Mouse (Mus musculus) myocyte (in vitro differentiated cells): ENCODE measurements around the gene Rdx. TPM values are rescaled to one million over a fixed set of nuclear protein-coding genes. Genes with fewer than 3 reads are reported as not detected.

Source experiments
- H3K27me3 ChIP-seq: one replicate; pipeline ENCODE4 v1.6.1; 2011; ENCODE audit not compliant: control insufficient read depth, insufficient read depth, insufficient read length
- H3K36me3 ChIP-seq: one replicate; pipeline ENCODE4 v1.6.1; 2011; ENCODE audit not compliant: control insufficient read depth, insufficient read depth
- H3K4me2 ChIP-seq: one replicate; pipeline ENCODE4 v1.6.1; 2011; ENCODE audit warnings: low read depth, control low read depth
- H3K4me3 ChIP-seq: one replicate; pipeline ENCODE4 v1.5.1; 2011; ENCODE audit warnings: mild to moderate bottlenecking, control low read depth, moderate library complexity
- H3K79me2 ChIP-seq: one replicate; pipeline ENCODE4 v1.6.1; 2011; ENCODE audit not compliant: control insufficient read depth, insufficient read depth
- H3ac ChIP-seq: one replicate; pipeline ENCODE4 v1.6.1; 2011; ENCODE audit not compliant: control insufficient read depth, insufficient read length
- CEBPB ChIP-seq: IDR thresholded peaks from 2 replicates; pipeline ENCODE4 v1.6.1; 2011; ENCODE audit warnings: mild to moderate bottlenecking, moderate library complexity; ENCODE audit not compliant: poor library complexity, insufficient read depth, severe bottlenecking
- E2F4 ChIP-seq: IDR thresholded peaks from one replicate; pipeline ENCODE4 v1.6.1; 2011; ENCODE audit warnings: mild to moderate bottlenecking, control low read depth, moderate library complexity; ENCODE audit not compliant: insufficient read depth
- MAX ChIP-seq: IDR thresholded peaks from one replicate; pipeline ENCODE4 v1.6.1; 2011; ENCODE audit warnings: low read depth, mild to moderate bottlenecking, control low read depth
- MYOD1 ChIP-seq, 3 experiments: IDR thresholded peaks; one replicate each; pipeline ENCODE4 v1.6.1; 2011; ENCODE audit warnings: control low read depth in 2 of 3, low read depth in 2 of 3, mild to moderate bottlenecking in 2 of 3, moderate library complexity in 1 of 3; ENCODE audit not compliant: insufficient read length in 2 of 3, control insufficient read depth in 1 of 3
- MYOG ChIP-seq, 3 experiments: IDR thresholded peaks; one replicate each; pipeline ENCODE4 v1.6.1; 2011; ENCODE audit warnings: control low read depth in 2 of 3, low read depth in 2 of 3, mild to moderate bottlenecking in 2 of 3; ENCODE audit not compliant: insufficient read length in 2 of 3, control insufficient read depth in 1 of 3, insufficient read depth in 1 of 3
- POLR2A ChIP-seq: IDR thresholded peaks from one replicate; pipeline ENCODE4 v1.6.1; 2011; ENCODE audit warnings: low read depth, mild to moderate bottlenecking, control low read depth, moderate library complexity; ENCODE audit not compliant: insufficient read length
- POLR2AphosphoS2 ChIP-seq: IDR thresholded peaks from one replicate; pipeline ENCODE4 v1.6.1; 2011; ENCODE audit warnings: low read depth, control low read depth; ENCODE audit not compliant: insufficient read length
- REST ChIP-seq: IDR thresholded peaks from one replicate; pipeline ENCODE4 v1.6.1; 2011; ENCODE audit warnings: mild to moderate bottlenecking, control low read depth, moderate library complexity; ENCODE audit not compliant: insufficient read depth, insufficient read length
- SRF ChIP-seq: IDR thresholded peaks from one replicate; pipeline ENCODE4 v1.6.1; 2011; ENCODE audit warnings: low read depth; ENCODE audit not compliant: control insufficient read depth, insufficient read length
- TCF12 ChIP-seq: IDR thresholded peaks from one replicate; pipeline ENCODE4 v1.6.1; 2011; ENCODE audit warnings: mild to moderate bottlenecking, control low read depth; ENCODE audit not compliant: poor library complexity, insufficient read depth, severe bottlenecking
- TCF3 ChIP-seq: IDR thresholded peaks from one replicate; pipeline ENCODE4 v1.6.1; 2011; ENCODE audit warnings: low read depth, control low read depth; ENCODE audit not compliant: insufficient read length
- USF1 ChIP-seq: IDR thresholded peaks from one replicate; pipeline ENCODE4 v1.6.1; 2011; ENCODE audit warnings: low read depth, mild to moderate bottlenecking, control low read depth, moderate library complexity
- polyA plus RNA-seq: library from polyadenylated mRNA; unstranded; fragments of >200 nt; fragmentation: generic; extraction: Trizol; gene quantifications from one replicate; pipeline ENCODE4 v1.2.1, GENCODE M21; 2012; ENCODE audit warnings: missing spikeins

Rdx gene
- polyA plus RNA-seq, 1 experiment, result 28.7 TPM

DNA sequence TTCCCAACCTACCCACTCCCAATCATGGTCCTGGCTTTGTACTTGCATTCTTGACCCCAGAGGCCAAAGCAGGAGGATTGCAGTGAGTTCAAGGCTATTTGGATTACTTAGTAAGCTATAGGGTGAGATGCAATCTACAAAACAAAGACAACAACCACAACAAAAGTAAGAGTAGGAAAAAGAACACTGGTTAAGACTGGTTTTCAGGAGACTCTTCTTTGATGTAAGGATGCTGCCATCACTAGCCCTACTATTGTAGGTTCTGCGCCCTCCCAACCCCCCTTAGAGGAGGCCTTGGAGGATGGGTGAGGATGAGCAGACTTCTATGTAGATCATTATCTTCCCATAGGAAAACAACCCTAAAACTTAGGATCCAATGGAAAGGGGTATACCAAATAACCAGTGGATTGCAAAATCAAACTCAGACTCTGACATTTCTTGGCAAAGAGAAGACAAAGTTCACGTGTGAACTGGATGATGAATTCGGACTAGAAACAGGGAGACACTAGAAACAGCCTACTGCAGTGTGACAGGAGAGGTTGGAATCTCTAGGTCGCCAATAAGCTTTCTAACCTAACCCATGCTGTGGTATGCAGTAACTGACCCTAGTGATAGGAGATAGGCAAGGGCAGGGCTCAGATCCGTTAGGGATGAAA, 34.1 kb upstream of the Rdx start:
- Histone ChIP-seq H3ac (no peak overlapping the region), H3K27me3 (no peaks in the 10 kb centered on the region), H3K4me3 (no peak overlapping the region), H3K4me2 (no peak overlapping the region), H3K79me2 (no peaks in the 10 kb centered on the region), H3K36me3 (no peaks in the 10 kb centered on the region)
- no peak for TF ChIP-seq MYOD1 (IDR thresholded peaks at IDR 0.05; ENCODE audit: control insufficient read depth in 1 of 3, insufficient read length in 2 of 3, low read depth in 2 of 3)
- TF ChIP-seq SRF, result no peak
- TF ChIP-seq CEBPB, result no peak
- TF ChIP-seq E2F4, result no peak
- no peak for TF ChIP-seq POLR2AphosphoS2
- TF ChIP-seq REST, result no peak
- TF ChIP-seq USF1, result no peak
- no peak for TF ChIP-seq TCF12
- no peak for TF ChIP-seq POLR2A
- TF ChIP-seq TCF3, result no peak
- TF ChIP-seq MAX, result no peak
- TF ChIP-seq MYOG (IDR thresholded peaks at IDR 0.05; ENCODE audit: control insufficient read depth in 1 of 3, insufficient read depth in 1 of 3, insufficient read length in 2 of 3, low read depth in 2 of 3), result no peak

DNA sequence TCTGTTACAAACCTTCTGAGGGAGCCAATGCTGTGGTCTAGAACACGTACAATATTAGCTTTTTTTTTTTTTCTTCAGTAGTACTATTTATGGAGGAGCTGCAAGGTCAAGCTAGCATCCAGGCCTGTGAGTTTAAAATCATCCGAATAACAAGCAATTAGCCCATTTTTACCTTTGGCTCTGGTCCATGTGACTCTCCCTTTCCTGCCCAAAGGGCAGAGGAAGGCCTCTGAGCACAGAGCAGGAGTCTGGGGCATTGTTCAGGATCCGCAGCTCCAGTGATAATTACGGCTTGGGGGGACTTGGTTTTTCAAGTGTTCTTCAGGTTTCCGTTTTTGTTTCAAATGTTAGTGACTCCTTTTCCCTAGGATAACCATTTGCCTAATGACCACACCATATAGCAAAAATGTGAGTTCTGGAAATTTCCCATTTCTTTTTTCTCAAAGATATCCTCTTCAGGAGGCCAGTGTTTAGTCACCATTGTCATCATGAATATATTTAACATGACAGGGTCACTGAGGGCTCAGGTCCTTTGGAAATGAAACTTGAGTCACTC, 33.0 kb upstream of the Rdx start:
- H3K4me3 ChIP-seq, result no peak overlapping the region
- no peaks in the 10 kb centered on the region for H3K36me3 ChIP-seq
- TF ChIP-seq USF1 (no peak), MYOG (IDR thresholded peaks at IDR 0.05; ENCODE audit: control insufficient read depth in 1 of 3, insufficient read depth in 1 of 3, insufficient read length in 2 of 3, low read depth in 2 of 3) (no peak), CEBPB (no peak), TCF3 (no peak)
- no peak overlapping the region for H3ac ChIP-seq
- H3K79me2 ChIP-seq, result no peaks in the 10 kb centered on the region
- H3K27me3 ChIP-seq, result no peaks in the 10 kb centered on the region
- H3K4me2 ChIP-seq, result no peak overlapping the region

DNA sequence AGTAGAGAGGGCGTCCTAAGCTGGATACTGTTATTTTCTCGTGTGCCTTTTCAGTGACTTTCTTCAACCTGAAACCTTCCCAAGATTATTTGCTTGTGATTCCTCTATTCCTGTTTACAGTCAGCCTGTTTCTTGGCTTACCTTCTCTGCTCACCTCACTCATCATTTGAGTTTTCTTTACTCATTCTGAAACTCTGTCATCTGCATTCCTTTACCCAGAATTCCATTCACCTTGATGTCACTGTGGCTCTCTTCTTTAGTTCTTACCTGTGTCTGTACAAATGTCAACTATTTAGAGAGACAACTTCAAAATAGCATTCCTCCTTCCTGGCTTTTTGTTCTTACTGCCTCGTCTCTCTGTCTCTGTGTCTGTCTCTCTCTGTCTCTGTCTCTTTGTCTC, 29.9 kb upstream of the Rdx start:
- TF ChIP-seq E2F4, result no peak
- no peak for TF ChIP-seq POLR2AphosphoS2
- no peak for TF ChIP-seq POLR2A
- no peak for TF ChIP-seq MAX
- TF ChIP-seq CEBPB, result no peak
- TF ChIP-seq TCF12, result no peak
- no peak for TF ChIP-seq REST
- no peak for TF ChIP-seq MYOD1 (IDR thresholded peaks at IDR 0.05; ENCODE audit: control insufficient read depth in 1 of 3, insufficient read length in 2 of 3, low read depth in 2 of 3)
- TF ChIP-seq MYOG (IDR thresholded peaks at IDR 0.05; ENCODE audit: control insufficient read depth in 1 of 3, insufficient read depth in 1 of 3, insufficient read length in 2 of 3, low read depth in 2 of 3), result no peak
- TF ChIP-seq SRF, result no peak
- TF ChIP-seq TCF3, result no peak
- Histone ChIP-seq H3K36me3 (no peaks in the 10 kb centered on the region), H3ac (no peak overlapping the region)

DNA sequence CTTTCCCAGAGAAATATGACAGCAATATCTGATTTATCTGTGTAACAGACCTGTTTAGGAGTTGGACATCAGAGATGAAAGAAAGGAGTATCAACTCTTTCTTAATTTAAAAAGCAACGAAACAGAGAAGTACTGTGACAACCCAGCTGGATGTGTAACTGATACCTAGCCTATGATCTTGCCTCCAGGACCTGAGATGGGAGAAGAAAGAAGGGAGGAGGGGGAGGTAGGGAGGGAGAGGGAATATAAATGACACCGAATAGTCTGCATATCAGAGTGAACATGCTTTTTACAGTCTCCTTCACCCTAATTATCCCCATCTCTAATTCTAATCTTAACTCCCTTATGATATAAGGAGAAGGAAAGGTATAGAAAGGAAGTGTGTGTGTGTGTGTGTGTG, 29.1 kb upstream of the Rdx start:
- Histone ChIP-seq H3K27me3 (no peaks in the 10 kb centered on the region), H3K4me3 (no peak overlapping the region), H3K4me2 (no peak overlapping the region), H3K79me2 (no peaks in the 10 kb centered on the region), H3K36me3 (no peaks in the 10 kb centered on the region), H3ac (no peak overlapping the region)
- TF ChIP-seq E2F4, result no peak
- TF ChIP-seq REST, result no peak
- no peak for TF ChIP-seq SRF
- no peak for TF ChIP-seq MYOG (IDR thresholded peaks at IDR 0.05; ENCODE audit: control insufficient read depth in 1 of 3, insufficient read depth in 1 of 3, insufficient read length in 2 of 3, low read depth in 2 of 3)
- no peak for TF ChIP-seq USF1
- TF ChIP-seq MAX, result no peak
- TF ChIP-seq TCF12, result no peak
- no peak for TF ChIP-seq CEBPB
- no peak for TF ChIP-seq POLR2AphosphoS2
- no peak for TF ChIP-seq POLR2A
- no peak for TF ChIP-seq MYOD1 (IDR thresholded peaks at IDR 0.05; ENCODE audit: control insufficient read depth in 1 of 3, insufficient read length in 2 of 3, low read depth in 2 of 3)
- no peak for TF ChIP-seq TCF3

More for the DNA sequence above, 29.9 kb upstream of the Rdx start:
- Histone ChIP-seq H3K27me3 (no peaks in the 10 kb centered on the region), H3K4me3 (no peak overlapping the region), H3K4me2 (no peak overlapping the region), H3K79me2 (no peaks in the 10 kb centered on the region)

DNA sequence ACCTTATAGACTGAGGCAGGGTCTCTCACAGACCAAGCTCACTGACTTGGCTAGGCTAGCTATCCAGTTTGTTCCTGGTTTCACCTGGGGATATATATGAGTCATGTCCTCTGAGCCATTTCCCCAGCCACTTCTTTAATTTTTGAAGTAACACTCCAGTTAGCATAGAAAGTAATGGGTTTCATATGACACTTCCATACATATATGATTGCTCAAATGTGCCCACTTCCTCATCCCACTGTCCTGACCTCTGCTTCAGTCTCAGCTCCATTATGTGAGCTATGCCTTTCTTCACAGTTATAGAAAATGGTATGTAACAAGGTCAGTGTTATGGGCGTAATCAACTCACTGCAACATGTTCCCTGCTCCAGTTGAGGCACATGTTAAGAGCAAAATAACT, 28.5 kb upstream of the Rdx start:
- Histone ChIP-seq H3K79me2 (no peaks in the 10 kb centered on the region), H3K4me3 (no peak overlapping the region), H3K4me2 (no peak overlapping the region), H3ac (no peak overlapping the region), H3K27me3 (no peaks in the 10 kb centered on the region), H3K36me3 (no peaks in the 10 kb centered on the region)
- TF ChIP-seq USF1 (no peak), TCF12 (no peak), MAX (no peak), SRF (no peak), CEBPB (no peak), REST (no peak), POLR2A (no peak), MYOG (IDR thresholded peaks at IDR 0.05; ENCODE audit: control insufficient read depth in 1 of 3, insufficient read depth in 1 of 3, insufficient read length in 2 of 3, low read depth in 2 of 3) (no peak), E2F4 (no peak), MYOD1 (IDR thresholded peaks at IDR 0.05; ENCODE audit: control insufficient read depth in 1 of 3, insufficient read length in 2 of 3, low read depth in 2 of 3) (no peak), TCF3 (no peak), POLR2AphosphoS2 (no peak)
